Mouse (Mus musculus) megakaryocyte-erythroid progenitor cell, adult 5-6 weeks (primary cell): ENCODE measurements around the gene Gm43191. TPM values are rescaled to one million over a fixed set of nuclear protein-coding genes. Genes with fewer than 3 reads are reported as not detected.

Experiments
- ATAC-seq: replicated peaks from 2 replicates; pipeline ENCODE4 v1.8.0; 2016; ENCODE audit warnings: mild to moderate bottlenecking, inconsistent platforms; ENCODE audit not compliant: severe bottlenecking, poor library complexity, low FRiP score, low TSS enrichment
- total RNA-seq, 2 experiments: library from RNA; stranded (forward) in 1 of 2; stranded (reverse) in 1 of 2; fragments of 200-1000, 215-1000 nt in 1 of 2; fragments of >200 nt in 1 of 2; fragmentation: Nextera tagmentation in 1 of 2; gene quantifications; 2 replicates each; pipeline ENCODE4 v1.2.3; 2014 to 2017

The Gm43191 gene
- total RNA-seq, 2 experiments from 2014 or later = not detected

- ATAC-seq = no peak
Measured at GRCm38 (mm10) chr3:116635799-116636198, 45.3 kb downstream of the Gm43191 start.

DNA sequence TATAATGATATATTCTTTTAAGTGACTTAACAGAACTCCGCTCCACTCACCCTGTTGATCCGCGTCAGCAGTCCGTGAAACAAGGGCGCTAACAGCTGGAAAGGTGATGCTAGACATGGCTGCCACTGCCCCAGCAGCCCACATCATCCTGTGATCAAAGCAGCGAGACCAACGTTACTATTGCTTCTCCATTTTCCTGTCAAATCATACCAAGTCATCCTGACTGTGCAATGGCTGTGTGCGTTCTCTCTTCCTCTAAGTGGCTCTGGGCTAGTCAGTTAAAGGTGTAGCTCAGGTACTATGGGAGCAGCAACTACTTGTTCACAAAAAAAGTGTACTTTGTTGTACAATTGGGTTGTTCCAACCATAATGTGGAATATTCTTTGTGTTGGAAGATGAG is 46.2 kb downstream of the Gm43191 start:
- no peak for ATAC-seq

- no peak for ATAC-seq
Measured at GRCm38 (mm10) chr3:116634091-116634490, 47.0 kb downstream of the Gm43191 start.

GRCm38 (mm10) chr3:116632971-116633370 is 48.1 kb downstream of the Gm43191 start:
- ATAC-seq = no peak

DNA sequence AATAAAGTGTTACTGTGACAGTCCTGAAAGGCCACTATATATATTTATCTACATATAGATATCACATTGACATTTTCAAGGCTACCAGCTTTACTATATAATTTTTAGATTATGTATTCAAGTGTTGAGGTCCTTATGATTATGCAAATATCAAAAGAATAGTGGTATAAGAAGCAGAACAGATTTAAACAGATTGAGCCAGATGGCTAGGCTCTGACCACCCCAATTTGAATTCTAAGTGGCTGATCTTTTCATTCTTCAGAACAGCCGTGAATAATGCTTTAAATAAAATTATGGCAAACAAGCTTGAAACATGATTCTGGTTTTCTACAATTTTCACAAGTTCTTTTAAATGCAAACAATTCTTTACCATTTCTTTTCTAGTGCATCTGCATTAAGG is 49.6 kb downstream of the Gm43191 start:
- no peak for ATAC-seq

DNA sequence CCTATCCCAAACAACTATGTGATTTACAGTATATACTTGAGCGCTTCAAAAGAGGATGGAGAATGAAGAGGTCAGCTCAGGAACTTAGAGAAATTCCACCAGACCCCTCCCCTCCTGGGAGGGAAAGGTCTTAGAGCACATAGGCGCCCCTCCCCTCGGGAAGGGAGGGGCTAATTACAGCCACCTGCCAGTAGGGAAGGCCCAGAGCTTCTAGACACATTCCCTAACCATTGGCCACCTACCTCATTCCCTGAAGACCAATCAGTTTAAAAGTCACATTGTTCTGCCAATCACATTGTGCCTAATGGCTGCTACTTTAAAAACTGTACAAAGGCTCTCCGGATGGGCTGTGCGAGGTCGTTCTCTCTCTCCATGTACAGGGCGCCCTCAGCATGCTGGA is 58.4 kb downstream of the Gm43191 start:
- ATAC-seq = no peak

DNA sequence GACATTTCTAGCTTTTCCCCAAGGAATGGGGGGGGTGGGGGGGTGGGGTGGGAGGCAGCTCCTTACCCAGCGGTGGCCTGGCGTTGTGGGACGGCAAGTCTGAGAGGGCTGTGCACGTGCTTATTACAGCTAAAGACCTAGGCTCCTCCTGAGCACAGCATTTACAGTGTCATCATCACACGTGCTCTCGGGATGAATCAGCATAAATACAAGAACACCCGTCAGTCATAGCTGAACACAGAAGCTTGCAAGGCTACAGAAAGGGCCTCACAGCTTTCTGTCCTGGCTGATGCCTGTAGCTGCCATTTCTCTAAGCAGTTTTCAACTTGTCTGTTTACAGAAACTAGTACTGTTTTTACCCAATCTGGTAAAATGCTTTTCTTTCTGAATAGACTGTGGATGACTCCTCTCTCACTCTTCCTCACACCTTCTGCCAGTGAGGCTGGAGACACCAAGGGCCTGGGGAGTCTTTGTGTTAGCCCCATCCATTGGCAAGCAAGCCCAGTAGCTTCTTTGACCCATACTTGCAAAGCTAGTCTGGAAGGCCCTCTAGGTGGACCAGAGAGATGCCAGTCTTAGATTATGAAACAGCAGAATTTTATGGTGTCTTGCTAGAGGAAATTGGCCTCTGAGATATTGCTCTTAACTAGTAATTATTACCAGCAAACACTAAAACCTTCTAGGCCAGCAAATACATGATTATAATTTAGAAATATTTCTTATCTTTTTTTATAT is 60.3 kb downstream of the Gm43191 start:
- ATAC-seq = peak; percentile 91

DNA sequence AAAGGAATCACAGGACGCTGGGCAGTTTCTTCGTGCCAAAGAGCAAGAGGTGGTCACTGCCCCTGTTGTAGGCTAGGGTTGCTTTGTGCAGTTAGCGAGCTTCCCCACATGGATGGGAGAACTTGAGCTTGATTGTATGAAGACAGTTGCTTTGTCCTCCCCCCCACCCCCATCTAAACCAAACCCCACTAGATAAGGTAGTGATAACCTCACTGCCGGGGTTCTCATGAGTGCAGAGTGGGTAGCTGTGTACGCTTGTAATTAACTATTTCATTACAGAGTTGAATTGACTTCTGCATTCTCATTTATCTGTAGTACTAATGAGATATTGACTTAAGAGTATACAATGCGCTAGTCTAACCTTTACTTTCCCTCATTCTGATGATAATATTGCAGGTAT is 62.2 kb downstream of the Gm43191 start:
- ATAC-seq = peak; percentile 45

DNA sequence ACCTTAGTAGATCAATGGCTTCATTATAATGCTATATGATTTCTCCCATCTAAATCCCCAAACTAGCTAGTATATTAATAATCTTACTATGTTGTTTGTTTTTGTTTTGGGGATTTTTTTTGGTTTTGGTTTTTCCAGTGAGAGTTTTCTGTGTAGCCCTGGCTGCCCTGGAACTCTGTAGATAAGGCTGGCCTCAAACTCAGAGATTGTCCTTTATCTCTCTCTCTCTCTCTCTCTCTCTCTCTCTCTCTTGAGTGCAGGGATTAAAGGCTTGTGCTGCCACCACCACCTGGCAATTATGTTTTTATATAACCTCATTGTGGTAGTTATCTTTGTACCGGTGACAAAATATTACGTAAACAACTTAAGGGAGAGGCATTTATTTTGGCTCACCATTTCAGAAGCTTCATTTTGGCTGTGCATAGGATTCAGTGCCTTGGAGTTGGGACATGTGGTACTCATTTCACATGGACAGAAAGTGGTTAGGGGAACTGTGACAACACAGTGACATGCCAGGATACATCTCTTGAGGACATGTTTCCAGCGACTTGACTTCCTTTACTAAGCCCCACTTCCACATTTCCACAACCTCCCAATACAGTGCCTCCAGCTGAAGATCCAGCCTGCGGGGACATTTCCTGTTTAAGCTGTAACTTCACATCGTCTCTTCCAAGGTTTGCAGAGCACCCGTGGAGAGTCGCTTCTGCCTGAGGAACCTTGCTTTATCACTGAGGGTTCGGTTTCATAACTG is 65.6 kb downstream of the Gm43191 start:
- ATAC-seq = no peak

- no peak for ATAC-seq
Measured at GRCm38 (mm10) chr3:116614295-116614892, 66.7 kb downstream of the Gm43191 start, which contains the start of gene Trmt13. Gene Trmt13, minus strand, starts transcription at chr3:116614587.

DNA sequence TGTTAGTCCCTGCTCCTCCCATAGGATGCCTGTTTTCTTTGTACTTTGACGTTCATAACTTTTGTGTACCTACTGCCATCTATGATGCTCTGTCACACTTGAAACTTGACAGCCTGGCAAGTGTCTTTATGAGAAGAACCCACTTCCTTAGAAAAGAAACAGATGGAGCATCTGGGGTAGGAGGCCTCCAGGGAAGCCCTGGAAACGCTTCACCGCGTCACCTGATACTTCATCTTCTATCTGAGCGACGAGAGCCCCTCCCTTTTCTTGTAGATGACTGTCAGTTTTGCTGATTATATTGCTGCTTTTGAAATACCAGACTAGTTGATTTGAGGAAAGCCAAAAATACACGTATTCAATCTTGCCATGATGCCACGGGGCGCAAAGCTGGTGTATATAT is 76.5 kb downstream of the Gm43191 start:
- ATAC-seq = no peak

GRCm38 (mm10) chr3:116601781-116602180 is 79.3 kb downstream of the Gm43191 start:
- ATAC-seq = no peak

GRCm38 (mm10) chr3:116601005-116601404 is 80.1 kb downstream of the Gm43191 start:
- no peak for ATAC-seq

- ATAC-seq = no peak
Measured at GRCm38 (mm10) chr3:116599705-116600104, 81.4 kb downstream of the Gm43191 start.

DNA sequence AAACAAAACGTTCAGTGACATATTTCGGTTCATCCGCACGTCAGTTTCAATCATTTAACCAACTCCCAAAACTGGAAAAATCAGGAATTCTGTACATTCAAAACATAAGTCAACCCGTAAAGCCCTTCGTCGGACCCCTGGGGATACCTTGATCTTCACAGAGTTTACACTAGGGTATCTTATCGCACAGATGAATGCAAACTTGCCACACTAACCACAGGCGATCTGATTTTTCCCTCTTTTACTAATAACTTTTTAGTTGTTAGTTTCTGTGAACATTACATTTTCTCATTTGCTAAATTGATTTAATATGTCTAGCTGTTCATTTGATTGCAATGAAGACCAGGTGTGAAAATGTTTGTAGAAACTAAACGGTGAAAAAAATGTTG is 85.5 kb downstream of the Gm43191 start:
- ATAC-seq = no peak

DNA sequence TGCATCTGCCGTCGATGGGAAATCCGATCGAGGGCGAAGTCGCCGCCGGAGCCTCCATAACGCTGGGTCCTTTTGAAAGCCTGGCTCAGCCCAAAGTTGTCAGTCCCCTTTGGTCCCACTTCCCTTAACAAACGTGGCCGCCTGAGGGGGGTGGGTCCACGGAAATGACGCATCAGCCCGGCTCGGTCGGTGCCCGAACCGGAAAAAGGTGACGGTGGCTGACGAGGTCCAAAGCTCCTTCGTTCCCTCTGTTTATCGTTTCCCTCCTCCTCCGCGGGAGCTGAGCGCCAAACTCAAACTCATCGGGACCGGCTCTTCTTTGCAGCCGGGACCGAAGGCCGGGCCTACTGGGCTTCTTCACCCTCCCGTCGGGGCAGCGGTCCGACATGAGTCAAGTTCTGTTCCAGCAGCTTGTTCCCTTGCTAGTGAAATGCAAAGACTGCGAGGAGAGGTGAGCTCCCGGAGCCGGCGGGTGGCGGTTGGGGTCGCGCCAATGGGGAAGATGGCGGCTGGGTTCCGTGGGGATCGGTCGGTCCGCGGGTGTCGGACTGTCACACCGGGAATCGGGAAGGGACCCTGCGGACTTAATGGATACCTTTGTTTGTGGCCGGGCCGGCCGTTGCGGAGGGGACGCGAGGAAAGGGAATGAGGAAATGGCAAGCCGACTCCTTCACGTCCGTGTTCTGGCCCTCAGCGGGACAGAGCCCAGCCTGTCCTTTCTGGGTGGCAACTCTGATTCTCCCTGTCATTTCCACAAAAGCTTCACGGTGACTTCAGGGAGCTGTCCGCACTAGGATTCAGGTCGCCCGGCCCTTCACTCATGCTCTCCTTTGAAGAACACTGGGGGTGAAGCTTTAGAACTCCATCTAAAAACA is 86.1 kb downstream of the Gm43191 start, which contains the start of gene Sass6:
TSS of gene Sass6 (plus strand) at position 255 of the 875 bp plus-strand sequence.
- ATAC-seq = peak; percentile 91

- peak; percentile 69 for ATAC-seq
Measured at GRCm38 (mm10) chr3:116594076-116594727, 86.9 kb downstream of the Gm43191 start.
